Mouse (Mus musculus): ENCODE data around the gene Wdr66.

The Wdr66 gene

DNA sequence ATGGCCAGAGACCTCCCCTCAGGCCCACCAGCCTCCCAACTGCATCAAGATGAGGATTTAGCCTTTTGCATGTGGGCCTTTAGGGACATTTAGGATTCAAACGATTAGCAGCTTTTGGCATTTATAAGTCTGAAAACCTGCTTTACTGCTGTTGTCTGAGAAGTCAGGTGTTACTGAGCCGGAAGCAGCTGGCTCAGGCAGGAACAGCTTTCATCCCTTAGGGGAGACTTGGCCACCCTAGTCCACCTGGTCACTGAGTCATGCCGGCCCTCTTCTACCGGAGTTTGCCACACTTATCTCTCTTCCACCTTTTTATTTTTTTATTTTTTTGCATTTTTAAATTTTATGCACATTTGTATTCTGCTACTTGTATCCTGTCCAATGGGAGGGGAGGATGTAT, 105.4 kb downstream of the Wdr66 start:
- DNase-seq (ENCODE audit: low read depth, low spot score) = no peak

- no peak for DNase-seq (ENCODE audit: low read depth, low spot score)
Observed at GRCm38 (mm10) chr5:123359431-123359830, 107.5 kb downstream of the Wdr66 start.

DNA sequence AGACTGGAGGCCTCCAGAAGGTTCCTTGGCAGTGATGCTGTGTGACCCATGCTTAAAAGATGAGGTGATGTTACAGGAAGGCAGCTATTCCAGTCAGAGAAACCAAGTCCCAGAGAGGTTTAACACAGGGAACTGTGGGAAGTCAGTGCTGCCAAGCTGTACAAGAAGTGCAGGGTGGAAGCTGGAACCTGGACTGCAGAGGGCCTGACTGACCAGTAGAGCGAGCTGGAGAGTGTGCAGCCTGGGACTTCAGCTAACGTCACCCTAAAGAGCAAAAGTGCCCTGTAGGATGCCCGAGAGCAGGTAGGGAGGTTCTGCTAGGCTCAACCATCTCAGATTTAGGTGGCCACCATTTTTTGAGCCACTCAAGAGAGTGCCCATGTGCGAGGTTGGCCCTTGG, 111.0 kb downstream of the Wdr66 start:
- no peak for DNase-seq (ENCODE audit: low read depth, low spot score)

DNA sequence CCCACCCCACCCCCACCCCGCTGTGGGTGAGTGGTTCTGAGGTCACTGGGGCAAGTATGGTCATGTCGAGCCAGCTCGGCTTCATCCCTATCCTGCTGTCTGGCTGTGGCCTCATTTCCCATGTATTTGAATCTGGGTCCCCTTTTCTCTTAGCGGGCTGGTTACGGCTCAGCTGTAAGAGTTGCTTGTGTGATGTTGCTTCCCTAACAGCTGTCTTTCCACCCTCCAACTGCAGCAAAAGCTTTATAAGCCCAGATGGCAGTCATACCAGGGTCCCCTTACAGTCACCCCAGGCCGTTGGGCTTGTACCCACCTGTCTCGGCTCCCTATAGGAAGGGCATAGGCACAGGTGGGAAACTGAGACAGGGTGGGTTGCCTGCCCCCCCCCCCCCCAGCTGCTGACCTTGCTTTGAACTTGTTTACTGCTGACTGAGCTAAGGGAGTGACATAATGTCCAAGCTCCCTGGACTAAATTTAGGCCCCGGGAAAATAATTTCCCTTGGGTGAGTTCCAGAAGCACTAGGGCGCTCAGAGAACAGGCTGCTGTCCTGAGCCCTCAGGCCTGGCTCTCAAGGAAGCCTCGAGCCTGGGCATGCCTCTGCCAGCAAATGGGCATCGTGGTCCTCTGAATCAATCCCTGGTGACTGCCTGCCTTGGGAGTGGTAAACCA, 112.5 kb downstream of the Wdr66 start:
- no peak for DNase-seq (ENCODE audit: low read depth, low spot score)

- DNase-seq (ENCODE audit: low read depth, low spot score) = no peak
Observed at GRCm38 (mm10) chr5:123368869-123369488, 117.1 kb downstream of the Wdr66 start.

DNA sequence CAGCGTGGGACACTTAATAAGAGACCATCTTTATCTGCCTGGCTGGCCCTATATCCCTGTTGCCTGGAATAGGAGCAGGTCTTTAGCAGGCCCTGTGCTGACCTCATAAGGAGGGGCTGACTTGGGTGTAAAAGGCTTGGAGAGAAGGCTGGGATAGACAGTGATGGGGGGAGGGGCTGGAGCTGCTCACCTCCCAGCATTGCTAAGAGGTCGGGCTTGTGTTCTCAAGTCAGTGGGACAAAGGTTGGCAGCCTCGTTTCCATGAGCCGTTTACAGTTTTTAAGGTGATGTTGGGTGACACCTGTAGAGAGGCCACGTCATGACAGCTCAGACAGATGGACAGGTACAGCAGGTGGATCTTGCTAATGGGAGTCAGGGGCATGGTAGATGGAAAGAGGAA, 118.1 kb downstream of the Wdr66 start:
- no peak for DNase-seq (ENCODE audit: low read depth, low spot score)

DNA sequence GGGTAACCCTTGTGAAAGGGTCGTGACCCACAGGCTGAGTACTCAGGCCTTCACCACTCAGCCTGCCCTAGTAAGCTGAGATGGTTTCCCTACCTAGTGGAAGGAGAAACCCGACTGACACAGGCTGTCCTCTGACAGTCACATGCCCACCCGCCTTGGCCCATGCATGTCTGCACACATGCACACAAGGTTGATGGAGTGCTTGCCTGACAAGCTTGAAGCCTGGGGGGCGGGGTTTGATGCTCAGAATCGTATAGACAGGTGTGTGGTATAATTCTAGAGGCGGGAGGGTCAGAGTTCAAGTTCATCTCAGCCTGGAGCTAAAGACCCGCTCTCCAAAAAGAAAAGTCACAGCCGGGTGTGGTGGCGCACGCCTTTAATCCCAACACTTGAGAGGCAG, 123.4 kb downstream of the Wdr66 start:
- DNase-seq (ENCODE audit: low read depth, low spot score) = no peak

- DNase-seq (ENCODE audit: low read depth, low spot score) = no peak
Observed at GRCm38 (mm10) chr5:123375793-123376452, 124.0 kb downstream of the Wdr66 start.

DNA sequence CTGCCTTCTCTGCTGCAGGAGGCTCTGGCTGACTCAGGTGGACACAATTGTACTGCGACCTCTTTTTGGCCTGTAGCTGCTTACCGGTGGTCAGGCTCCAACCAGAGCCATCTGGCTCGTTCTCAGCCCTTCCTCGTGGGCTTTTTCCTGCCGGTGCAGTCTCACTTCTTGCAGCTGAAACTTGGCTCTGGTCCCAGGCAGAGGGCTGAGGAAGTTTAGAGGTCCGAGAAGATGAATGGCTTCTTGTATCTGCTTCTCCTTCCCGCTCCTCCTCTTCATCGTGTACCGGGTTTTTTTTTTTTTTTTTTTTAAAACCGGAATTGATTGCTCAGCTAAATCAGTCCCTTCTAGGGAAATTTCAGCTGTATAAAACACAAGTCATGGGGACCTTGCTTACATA, 124.7 kb downstream of the Wdr66 start:
- DNase-seq (ENCODE audit: low read depth, low spot score) = no peak

Measured in brain, embryonic 18.5 days (tissue).